Mouse (Mus musculus): Measurements from ENCODE around the gene Ctss.
"Not testable (repeated sequence)": the region's sequence is repeated elsewhere in the genome, so short reads cannot be mapped to it uniquely, and the experiment has no call there.

Gene Ctss

GRCm38 (mm10) chr3:95534927-95535326 lies 8.3 kb downstream of the Ctss start:
- no peak for DNase-seq

GRCm38 (mm10) chr3:95538936-95539335 lies 12.3 kb downstream of the Ctss start:
- DNase-seq: no peak

GRCm38 (mm10) chr3:95539837-95540236 lies 13.3 kb downstream of the Ctss start:
- DNase-seq: no peak

- not testable (repeated sequence) for DNase-seq
Observed at GRCm38 (mm10) chr3:95541186-95541585, 14.6 kb downstream of the Ctss start.

- no peak for DNase-seq
Observed at GRCm38 (mm10) chr3:95542171-95542570, 15.6 kb downstream of the Ctss start.

GRCm38 (mm10) chr3:95542981-95543380 lies 16.4 kb downstream of the Ctss start:
- DNase-seq: no peak

GRCm38 (mm10) chr3:95550176-95550575 lies 23.6 kb downstream of the Ctss start:
- DNase-seq: no peak

GRCm38 (mm10) chr3:95553986-95554385 lies 27.4 kb downstream of the Ctss start:
- no peak for DNase-seq

- DNase-seq: no peak
Observed at GRCm38 (mm10) chr3:95559437-95559836, 32.9 kb downstream of the Ctss start, which contains the start of gene Hormad1. Gene Hormad1, plus strand, starts transcription at chr3:95559677.

GRCm38 (mm10) chr3:95560738-95561137 lies 34.2 kb downstream of the Ctss start:
- DNase-seq: no peak

GRCm38 (mm10) chr3:95561826-95562225 lies 35.2 kb downstream of the Ctss start:
- no peak for DNase-seq

GRCm38 (mm10) chr3:95569585-95569984 lies 43.0 kb downstream of the Ctss start:
- no peak for DNase-seq

- no peak for DNase-seq
Observed at GRCm38 (mm10) chr3:95587754-95588603, 61.4 kb downstream of the Ctss start.

GRCm38 (mm10) chr3:95588604-95589086 lies 62.1 kb downstream of the Ctss start, which contains the start of gene Golph3l:
Gene Golph3l, plus strand, starts transcription at chr3:95588934.
- peak; percentile 80 for DNase-seq

- no peak for DNase-seq
Observed at GRCm38 (mm10) chr3:95598734-95599133, 72.1 kb downstream of the Ctss start.

GRCm38 (mm10) chr3:95601287-95601686 lies 74.7 kb downstream of the Ctss start:
- DNase-seq: no peak
